In the genomic region with DNA sequence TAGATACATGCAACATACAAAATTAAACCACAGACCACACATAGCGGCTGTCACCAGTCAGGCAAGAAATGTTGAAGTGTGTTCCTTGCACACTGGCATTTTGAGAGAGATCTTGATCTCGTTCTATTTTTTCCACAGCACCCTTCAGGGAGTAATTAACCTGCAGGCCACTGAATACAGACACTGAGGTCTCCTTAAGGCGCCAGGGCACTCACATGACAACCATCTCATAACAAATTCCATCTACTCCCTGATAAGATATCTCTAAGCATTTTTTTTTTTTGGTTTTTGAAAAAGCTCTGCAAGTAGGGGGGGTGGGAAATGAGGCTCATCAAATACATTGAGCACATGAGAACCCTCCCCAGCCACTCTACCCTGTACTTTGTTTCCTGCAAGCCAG, we compare ENCODE assay signal across 36 mouse cellular contexts.
"Had no signal": no experiment of that assay in that cellular context is flagged by ENCODE, and none has a peak within 500 bp of the region (broad histone marks: within the 10 kb centered on the region; RNA-seq: fewer than 3 reads in every experiment).

No protein-coding gene starts in this region.

- H3K4me2 ChIP-seq: heart, embryonic 11.5 days; heart, embryonic 12.5 days; heart, embryonic 13.5 days; heart, embryonic 15.5 days; hindbrain, embryonic 12.5 days; hindbrain, embryonic 13.5 days; hindbrain, embryonic 14.5 days; hindbrain, embryonic 15.5 days; intestine, embryonic 15.5 days; kidney, embryonic 15.5 days had no signal

- H3K9ac ChIP-seq: heart, embryonic 12.5 days; heart, embryonic 13.5 days; heart, embryonic 15.5 days; hindbrain, embryonic 12.5 days; hindbrain, embryonic 13.5 days; hindbrain, embryonic 14.5 days; hindbrain, embryonic 15.5 days; intestine, embryonic 15.5 days; kidney, embryonic 15.5 days had no signal

- H3K4me1 ChIP-seq: heart, embryonic 10.5 days; heart, embryonic 12.5 days; heart, embryonic 13.5 days; heart, embryonic 15.5 days; hindbrain, embryonic 10.5 days; hindbrain, embryonic 12.5 days; hindbrain, embryonic 13.5 days; hindbrain, embryonic 15.5 days; intestine, embryonic 15.5 days; kidney, embryonic 15.5 days had no signal

- H3K27ac ChIP-seq: heart, adult 2 months; heart, embryonic 10.5 days; heart, embryonic 13.5 days; heart, embryonic 15.5 days; hindbrain, embryonic 10.5 days; hindbrain, embryonic 12.5 days; hindbrain, embryonic 13.5 days; hindbrain, embryonic 14.5 days; hindbrain, embryonic 15.5 days; hindbrain, postnatal 0 days; intestine, embryonic 15.5 days; kidney, embryonic 15.5 days; kidney, postnatal 0 days; layer of hippocampus, adult 2 months had no signal

- H3K4me3 ChIP-seq: heart, adult 2 months; heart, embryonic 10.5 days; heart, embryonic 12.5 days; heart, embryonic 13.5 days; heart, embryonic 15.5 days; hindbrain, embryonic 10.5 days; hindbrain, embryonic 12.5 days; hindbrain, embryonic 13.5 days; hindbrain, embryonic 15.5 days; intestine, embryonic 15.5 days; kidney, embryonic 15.5 days; layer of hippocampus, adult 2 months had no signal

- ATAC-seq: hindbrain, embryonic 16.5 days; hindbrain, postnatal 0 days; inflammation-experienced regulatory T-cells, adult 6 months; intestine, embryonic 15.5 days; intestine, postnatal 0 days had no signal

- H3K36me3 ChIP-seq: heart, embryonic 10.5 days; heart, embryonic 12.5 days; heart, embryonic 13.5 days; heart, embryonic 15.5 days; hindbrain, embryonic 10.5 days; hindbrain, embryonic 12.5 days; hindbrain, embryonic 13.5 days; hindbrain, embryonic 15.5 days; intestine, embryonic 15.5 days; kidney, embryonic 15.5 days had no signal

- H3K27me3 ChIP-seq: heart, embryonic 12.5 days; heart, embryonic 13.5 days; heart, embryonic 15.5 days; hindbrain, embryonic 12.5 days; hindbrain, embryonic 13.5 days; hindbrain, embryonic 15.5 days; intestine, embryonic 15.5 days; kidney, embryonic 15.5 days had no signal

- H3K9me3 ChIP-seq: heart, embryonic 10.5 days; heart, embryonic 15.5 days; hindbrain, embryonic 12.5 days; hindbrain, embryonic 13.5 days; hindbrain, embryonic 15.5 days; intestine, embryonic 15.5 days; kidney, embryonic 15.5 days had no signal

- DNase-seq: heart, adult 18-20 months; heart, adult 2 months; heart, postnatal 10 days; heart, postnatal 14 days; heart, postnatal 36 days; heart, postnatal 4 days; kidney, adult 11 months; kidney, adult 18-20 months; kidney, adult 2 months; kidney, adult 8-10 months; kidney, adult 9 months; kidney, postnatal 10 days; kidney, postnatal 14 days; kidney, postnatal 25 days; kidney, postnatal 36 days; kidney, postnatal 4 days; layer of hippocampus, adult 9-11 months; layer of hippocampus, postnatal 36 days had no signal
